Mouse (Mus musculus) limb, embryonic 12.5 days (tissue): Measurements from ENCODE around the gene Gm6993. TPM values are rescaled to one million over a fixed set of nuclear protein-coding genes. Genes with fewer than 3 reads are reported as not detected.

Experiments used
- ATAC-seq: fragments of 200-750 bp; cut with Nextera tagmentation; 2 replicates; pipeline ENCODE4 v1.8.0; 2017; ENCODE audit warnings: low read depth, moderate TSS enrichment; ENCODE audit not compliant: insufficient number of reproducible peaks, insufficient read depth, low FRiP score, low TSS enrichment
- H3K27ac ChIP-seq: fragments of 300-500 bp; sonication (generic); 2 replicates; pipeline ENCODE4 v1.5.1; 2016; ENCODE audit warnings: mild to moderate bottlenecking, moderate library complexity
- H3K27me3 ChIP-seq: fragments of 300-500 bp; sonication (generic); 2 replicates; pipeline ENCODE4 v1.6.1; 2016; ENCODE audit warnings: mild to moderate bottlenecking, moderate library complexity
- H3K36me3 ChIP-seq: fragments of 300-500 bp; sonication (generic); 2 replicates; pipeline ENCODE4 v1.6.1; 2016; ENCODE audit warnings: mild to moderate bottlenecking, moderate library complexity
- H3K4me1 ChIP-seq: fragments of 300-500 bp; sonication (generic); replicated peaks from 2 replicates; pipeline ENCODE4 v1.6.1; 2016
- H3K4me2 ChIP-seq: fragments of 300-500 bp; sonication (generic); 2 replicates; pipeline ENCODE4 v1.6.1; 2016; ENCODE audit warnings: mild to moderate bottlenecking, moderate library complexity
- H3K4me3 ChIP-seq: fragments of 300-500 bp; sonication (generic); replicated peaks from 2 replicates; pipeline ENCODE4 v1.5.1; 2016; ENCODE audit warnings: mild to moderate bottlenecking
- H3K9ac ChIP-seq: fragments of 300-500 bp; sonication (generic); replicated peaks from 2 replicates; pipeline ENCODE4 v1.6.1; 2016; ENCODE audit warnings: mild to moderate bottlenecking, moderate library complexity
- H3K9me3 ChIP-seq: fragments of 300-500 bp; sonication (generic); 2 replicates; pipeline ENCODE4 v1.6.1; 2016; ENCODE audit warnings: mild to moderate bottlenecking, moderate library complexity
- WGBS: fragments of 180-500 bp; shearing (Covaris S2); methylation state at CpG from one replicate; pipeline ENCODE4 v1.1.7; 2016; 5-methylcytosine and 5-hydroxymethylcytosine counted together
- polyA plus RNA-seq: library from polyadenylated mRNA; unstranded; fragments of >200 nt; fragmentation: Nextera tagmentation; extraction: Ambion mirVana; gene quantifications from 2 replicates; pipeline ENCODE4 v1.2.1, GENCODE M21; 2016

The Gm6993 gene
- polyA plus RNA-seq, 1 experiment from 2014 or later = not detected

DNA sequence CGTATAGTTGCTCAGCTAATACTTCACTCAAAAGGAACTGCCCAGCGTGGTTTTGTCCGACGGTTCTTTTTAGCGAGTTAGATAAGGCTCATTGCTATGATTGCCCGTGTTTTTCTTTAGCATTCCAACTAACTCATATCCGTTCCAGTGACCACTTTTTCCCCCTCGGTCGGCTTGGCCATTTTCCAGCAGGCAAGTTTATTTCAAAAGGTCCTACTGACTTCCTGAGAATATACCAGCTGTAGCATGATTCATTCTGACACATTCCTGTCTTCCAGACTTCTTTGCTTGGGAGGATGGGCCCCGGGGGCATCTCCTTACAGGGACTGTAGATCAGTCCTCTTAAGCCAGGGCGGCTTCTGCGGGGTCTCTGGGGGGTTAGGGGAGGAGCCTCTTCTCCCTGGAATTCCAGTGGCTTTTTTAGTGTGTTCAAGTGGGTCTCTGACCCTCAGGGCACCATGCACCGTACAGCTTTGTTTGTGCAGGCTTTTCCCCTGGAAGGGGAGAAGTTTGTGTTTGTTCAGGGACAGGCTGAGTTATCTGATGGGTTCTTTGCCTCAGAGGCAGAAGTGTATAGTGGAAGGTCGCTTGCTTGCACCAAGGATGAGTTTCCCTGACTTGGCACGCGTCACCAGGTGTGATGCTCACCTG, 30.9 kb downstream of the Gm6993 start:
- Histone ChIP-seq H3K4me1 (peaks cover 54% of the 10 kb centered on the region), H3K9ac (no peak overlapping the region; the same call in 1 of the 2 replicates), H3K9me3 (no peaks in the 10 kb centered on the region), H3K27me3 (no peaks in the 10 kb centered on the region), H3K27ac (peak overlapping the region; percentile 77), H3K36me3 (peaks cover 79% of the 10 kb centered on the region), H3K4me2 (peak overlapping the region; percentile 4; the same call in 1 of the 2 replicates), H3K4me3 (no peak overlapping the region)
- 52% methylated on average over 16 of the region's 16 CpGs for WGBS
- ATAC-seq = no peak

DNA sequence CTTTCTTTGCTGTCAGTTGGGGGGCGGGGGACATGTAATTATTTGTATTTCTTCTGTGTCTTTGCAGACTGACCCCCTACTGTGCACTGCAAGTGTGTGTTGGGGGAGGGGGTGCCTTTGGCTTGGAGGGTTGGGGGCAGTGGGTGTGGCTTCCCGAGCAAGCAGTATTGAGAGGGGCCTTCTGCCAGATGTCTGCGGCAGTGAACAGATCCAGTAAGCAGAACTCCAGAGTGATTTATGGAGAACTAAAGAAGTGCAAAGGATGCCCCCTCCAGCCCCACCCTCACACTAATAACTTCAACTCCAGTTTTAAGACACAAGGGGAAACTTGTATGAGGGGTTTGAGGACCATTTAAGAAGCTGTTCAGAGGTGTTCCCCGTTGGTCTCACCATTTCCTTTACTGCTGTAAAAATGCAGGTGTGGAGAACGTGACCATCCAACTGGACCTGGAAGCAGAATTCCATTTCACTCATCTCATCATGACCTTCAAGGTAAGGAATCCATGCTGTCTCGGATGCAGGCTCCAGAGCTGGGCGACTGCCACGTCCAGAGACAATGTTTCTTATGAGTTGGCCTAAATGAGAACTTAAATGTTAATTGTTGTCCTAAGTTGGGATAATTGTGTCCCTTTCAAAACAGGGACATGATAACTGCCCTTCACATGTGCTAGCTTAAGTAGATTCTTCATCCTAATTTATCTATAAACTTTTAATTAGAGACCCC, 31.6 kb downstream of the Gm6993 start:
- Histone ChIP-seq H3K9ac (no peak overlapping the region), H3K4me3 (no peak overlapping the region), H3K4me1 (peaks cover 47% of the 10 kb centered on the region), H3K27ac (peak overlapping the region; percentile 77), H3K9me3 (no peaks in the 10 kb centered on the region), H3K27me3 (no peaks in the 10 kb centered on the region), H3K4me2 (0 out of 2 replicates have a peak overlapping the region, but pooled peaks have one; percentile 4), H3K36me3 (peaks cover 82% of the 10 kb centered on the region)
- ATAC-seq = no peak
- WGBS = 49% methylated on average over 8 of the region's 8 CpGs

DNA sequence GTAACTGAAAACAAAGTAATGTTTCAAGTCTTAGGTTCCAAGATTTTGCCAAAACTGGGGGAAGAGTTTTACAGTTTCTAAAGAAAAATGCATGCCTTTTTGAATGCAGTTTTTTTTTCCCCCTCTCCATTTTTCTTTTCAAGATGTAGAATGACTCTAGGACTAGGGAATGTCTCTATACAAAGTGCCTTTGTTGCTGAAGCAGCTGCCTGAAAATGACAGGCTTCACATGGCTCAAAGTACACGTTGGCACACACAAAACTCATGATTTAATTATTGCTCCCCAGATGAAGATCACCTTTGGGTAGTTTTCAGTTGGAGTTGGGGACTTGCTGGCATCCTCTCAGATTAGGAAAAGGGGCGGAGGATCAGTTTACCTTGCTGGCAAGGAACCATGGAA, 32.3 kb downstream of the Gm6993 start:
- Histone ChIP-seq H3K27me3 (no peaks in the 10 kb centered on the region), H3K4me2 (no peak overlapping the region), H3K4me3 (no peak overlapping the region), H3K27ac (no peak overlapping the region), H3K9ac (no peak overlapping the region), H3K4me1 (peaks cover 40% of the 10 kb centered on the region), H3K36me3 (peaks cover 88% of the 10 kb centered on the region), H3K9me3 (no peaks in the 10 kb centered on the region)
- 85% methylated on average over 2 of the region's 2 CpGs for WGBS
- no peak for ATAC-seq

DNA sequence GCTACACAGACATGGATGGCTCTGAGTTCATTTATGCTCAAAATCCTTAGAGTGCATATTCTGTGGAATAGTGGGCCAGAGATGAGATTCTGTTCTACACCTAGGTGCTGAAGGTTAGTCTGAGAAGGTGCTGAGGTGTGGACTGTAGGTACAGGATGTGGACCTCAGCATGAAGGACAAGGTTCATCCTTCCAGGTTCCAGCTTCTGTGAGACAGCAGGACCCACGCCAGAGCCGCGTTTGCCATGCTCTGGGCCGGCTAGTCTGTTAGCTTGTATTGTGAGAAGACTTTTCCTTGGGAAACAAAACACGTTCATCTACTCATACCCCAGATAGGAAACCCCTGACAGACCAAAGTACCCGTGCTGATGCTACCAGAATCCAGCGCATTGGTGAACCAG, 33.1 kb downstream of the Gm6993 start:
- H3K4me3 ChIP-seq = no peak overlapping the region
- WGBS = 95% methylated on average over 7 of the region's 7 CpGs
- H3K4me2 ChIP-seq = no peak overlapping the region
- no peaks in the 10 kb centered on the region for H3K9me3 ChIP-seq
- H3K27me3 ChIP-seq = no peaks in the 10 kb centered on the region
- H3K27ac ChIP-seq = no peak overlapping the region
- peaks cover 92% of the 10 kb centered on the region for H3K36me3 ChIP-seq
- ATAC-seq = no peak
- no peak overlapping the region for H3K9ac ChIP-seq
- H3K4me1 ChIP-seq = peaks cover 34% of the 10 kb centered on the region

DNA sequence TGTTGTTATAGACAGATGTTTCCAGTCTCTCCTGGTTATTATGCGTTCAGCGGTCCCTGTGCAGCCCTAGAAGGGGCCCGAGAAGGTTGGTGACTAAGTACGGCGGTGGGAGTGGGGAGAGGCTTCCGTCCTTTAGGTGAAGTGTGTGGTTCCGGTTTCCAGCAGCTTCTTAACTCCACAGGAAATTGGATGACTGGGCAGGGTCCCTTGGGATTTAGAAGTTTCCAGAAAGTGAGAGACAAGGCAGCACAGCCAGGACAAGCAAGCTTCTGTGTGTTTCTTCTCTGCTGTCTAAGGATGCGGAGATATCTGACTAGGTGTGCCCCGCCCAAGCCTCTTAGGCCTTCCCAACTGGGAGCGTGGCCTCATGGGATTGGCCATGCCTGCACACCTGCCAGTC, 34.8 kb downstream of the Gm6993 start:
- Histone ChIP-seq H3K4me1 (peaks cover 26% of the 10 kb centered on the region), H3K27ac (0 out of 2 replicates have a peak overlapping the region, but pooled peaks have one; percentile 23), H3K4me3 (no peak overlapping the region), H3K9me3 (no peaks in the 10 kb centered on the region), H3K36me3 (peaks cover 97% of the 10 kb centered on the region), H3K27me3 (no peaks in the 10 kb centered on the region), H3K4me2 (no peak overlapping the region), H3K9ac (no peak overlapping the region)
- ATAC-seq = no peak
- 77% methylated on average over 10 of the region's 10 CpGs for WGBS

DNA sequence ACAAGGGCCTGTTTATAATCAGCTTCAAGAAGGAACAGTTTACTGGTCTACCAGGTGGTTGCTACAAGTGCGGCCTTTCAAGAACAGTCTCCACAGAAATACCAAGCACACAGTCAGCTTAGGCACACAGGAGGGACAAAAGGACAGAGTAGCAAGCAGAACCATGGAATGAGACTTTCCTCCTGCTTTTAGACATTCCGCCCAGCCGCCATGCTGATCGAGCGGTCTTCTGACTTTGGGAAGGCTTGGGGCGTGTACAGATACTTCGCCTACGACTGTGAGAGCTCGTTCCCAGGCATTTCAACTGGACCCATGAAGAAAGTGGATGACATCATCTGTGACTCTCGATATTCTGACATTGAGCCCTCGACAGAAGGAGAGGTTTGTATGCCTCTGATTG, 37.7 kb downstream of the Gm6993 start:
- peaks cover 96% of the 10 kb centered on the region for H3K36me3 ChIP-seq
- ATAC-seq = no peak
- H3K4me2 ChIP-seq = no peak overlapping the region
- WGBS = 96% methylated on average over 11 of the region's 11 CpGs
- no peak overlapping the region for H3K9ac ChIP-seq
- no peaks in the 10 kb centered on the region for H3K9me3 ChIP-seq
- no peak overlapping the region for H3K27ac ChIP-seq
- no peaks in the 10 kb centered on the region for H3K27me3 ChIP-seq
- no peak overlapping the region for H3K4me3 ChIP-seq
- peaks cover 7% of the 10 kb centered on the region for H3K4me1 ChIP-seq

DNA sequence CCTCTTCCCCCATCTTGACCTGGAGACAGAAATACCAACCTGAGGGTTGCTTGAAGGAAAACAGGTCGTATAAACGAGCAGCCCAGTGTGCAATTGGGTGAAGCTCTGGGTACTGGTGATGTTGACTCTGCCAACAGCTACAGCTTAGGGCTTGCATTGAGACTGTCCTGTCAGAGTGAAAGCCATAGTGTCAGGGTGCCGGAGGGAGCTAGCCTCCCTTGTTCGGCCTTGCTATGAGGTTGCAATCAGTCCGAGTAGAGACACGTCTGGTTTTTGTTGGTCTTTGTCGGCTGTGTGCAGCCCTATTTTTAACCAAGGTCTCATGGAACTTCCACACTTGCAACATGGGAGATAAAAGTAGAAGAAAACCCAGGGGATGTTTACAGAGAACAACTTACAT, 39.7 kb downstream of the Gm6993 start:
- Histone ChIP-seq H3K9me3 (no peaks in the 10 kb centered on the region), H3K27ac (no peak overlapping the region), H3K4me2 (no peak overlapping the region), H3K4me3 (no peak overlapping the region), H3K9ac (no peak overlapping the region), H3K27me3 (no peaks in the 10 kb centered on the region), H3K4me1 (peaks cover 3% of the 10 kb centered on the region; the same call in 1 of the 2 replicates), H3K36me3 (peaks cover 96% of the 10 kb centered on the region)
- WGBS = 87% methylated on average over 7 of the region's 7 CpGs
- ATAC-seq = no peak

DNA sequence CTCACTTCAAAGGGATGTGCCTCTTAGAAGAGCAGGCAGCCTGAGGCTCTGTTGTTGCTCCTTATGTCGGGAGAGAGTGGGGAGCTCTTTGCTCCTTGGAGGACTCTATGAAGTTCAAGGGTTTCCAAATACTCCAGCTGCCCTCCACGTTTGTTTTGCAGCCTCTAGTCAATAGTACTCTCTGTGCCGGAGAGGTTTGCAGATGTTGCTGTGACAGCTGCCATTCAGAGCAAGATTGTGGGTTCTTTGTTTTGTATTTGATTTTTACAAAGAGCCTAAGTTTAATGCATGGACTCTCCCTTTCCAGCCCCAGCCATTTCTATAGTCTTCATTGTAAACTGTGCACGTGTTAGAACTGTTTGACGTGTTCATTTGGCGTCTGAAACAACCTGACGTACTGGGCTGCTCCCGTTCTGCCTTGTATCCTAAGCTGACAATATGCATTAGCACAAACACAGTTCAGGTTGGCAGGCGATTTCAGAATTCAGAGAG, 40.6 kb downstream of the Gm6993 start:
- no peak overlapping the region for H3K9ac ChIP-seq
- peaks cover 96% of the 10 kb centered on the region for H3K36me3 ChIP-seq

DNA sequence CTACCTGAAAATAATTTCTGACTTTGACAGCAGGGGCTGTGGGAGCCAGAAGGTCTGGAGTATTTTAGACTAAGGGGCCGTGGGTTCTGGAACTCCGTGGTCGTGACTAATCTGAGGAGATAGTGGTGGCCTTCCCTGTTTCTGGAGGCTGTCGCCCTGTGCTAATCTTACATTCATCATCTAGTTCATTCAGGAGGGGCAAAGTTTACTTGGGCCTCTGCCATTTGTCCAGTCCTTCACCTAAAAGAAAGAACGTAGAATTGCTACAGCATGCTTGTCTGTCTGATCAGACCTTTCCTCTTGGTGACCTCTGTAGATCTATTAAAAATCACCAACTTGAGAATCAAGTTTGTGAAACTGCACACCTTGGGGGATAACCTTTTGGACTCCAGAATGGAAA, 41.7 kb downstream of the Gm6993 start:
- Histone ChIP-seq H3K4me3 (no peak overlapping the region), H3K27ac (no peak overlapping the region), H3K4me1 (no peaks in the 10 kb centered on the region), H3K27me3 (no peaks in the 10 kb centered on the region), H3K9ac (no peak overlapping the region), H3K36me3 (peaks cover 96% of the 10 kb centered on the region), H3K4me2 (no peak overlapping the region), H3K9me3 (no peaks in the 10 kb centered on the region)
- ATAC-seq = no peak
- 86% methylated on average over 5 of the region's 5 CpGs for WGBS

More for the DNA sequence above, 40.6 kb downstream of the Gm6993 start:
- no peak overlapping the region for H3K4me3 ChIP-seq
- WGBS = 79% methylated on average over 9 of the region's 9 CpGs
- ATAC-seq = no peak
- H3K4me2 ChIP-seq = no peak overlapping the region
- no peaks in the 10 kb centered on the region for H3K4me1 ChIP-seq
- H3K27ac ChIP-seq = no peak overlapping the region
- no peaks in the 10 kb centered on the region for H3K9me3 ChIP-seq
- no peaks in the 10 kb centered on the region for H3K27me3 ChIP-seq

DNA sequence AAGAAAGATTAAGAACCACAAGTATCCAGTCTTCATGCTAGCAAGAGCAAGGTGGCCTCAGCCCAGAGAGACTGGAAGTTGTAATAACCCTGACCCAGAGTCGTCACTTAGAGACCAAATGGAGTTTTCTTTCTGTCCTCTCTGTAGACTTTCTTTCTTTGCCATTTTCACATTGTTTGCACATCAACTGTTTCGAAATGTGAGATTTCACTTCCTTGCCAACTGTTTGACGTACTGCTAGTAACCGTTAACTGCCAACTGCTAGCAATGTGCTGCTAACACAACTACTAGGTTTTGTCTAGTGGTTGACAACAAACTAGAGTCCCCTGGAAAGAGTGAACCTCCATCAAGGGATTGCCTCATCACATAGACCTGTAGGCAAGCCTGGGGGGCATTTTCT, 42.6 kb downstream of the Gm6993 start:
- WGBS = 94% methylated on average over 4 of the region's 4 CpGs
- H3K4me3 ChIP-seq = no peak overlapping the region
- no peak overlapping the region for H3K9ac ChIP-seq
- no peaks in the 10 kb centered on the region for H3K9me3 ChIP-seq
- H3K36me3 ChIP-seq = peaks cover 96% of the 10 kb centered on the region
- H3K27me3 ChIP-seq = no peaks in the 10 kb centered on the region
- H3K4me2 ChIP-seq = no peak overlapping the region
- H3K27ac ChIP-seq = no peak overlapping the region
- ATAC-seq = no peak
- no peaks in the 10 kb centered on the region for H3K4me1 ChIP-seq

DNA sequence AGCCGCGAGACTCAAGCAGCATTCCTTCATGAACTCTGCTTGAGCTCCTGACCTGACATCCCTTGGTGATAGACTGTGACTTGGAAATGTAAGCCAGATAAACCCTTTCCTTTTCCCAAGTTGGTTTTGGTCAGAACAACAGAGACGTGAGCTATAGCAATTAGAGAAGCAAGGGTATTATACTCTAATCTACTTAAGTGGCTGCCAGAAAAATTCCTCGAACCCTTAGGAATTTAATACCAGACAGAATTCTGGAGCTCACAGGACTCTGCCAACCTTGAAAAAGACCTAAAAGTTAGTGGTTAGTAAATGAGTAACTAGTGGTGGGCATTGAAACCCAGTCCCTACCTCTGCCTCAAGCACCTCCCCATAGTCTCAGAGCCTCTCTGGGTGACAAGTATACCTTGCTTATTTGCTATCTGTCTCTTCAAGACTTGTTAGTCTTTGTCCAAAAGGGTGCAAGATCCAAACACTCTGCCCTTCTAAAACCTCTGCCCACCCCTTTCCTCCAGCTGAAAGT, 43.1 kb downstream of the Gm6993 start:
- Histone ChIP-seq H3K4me2 (no peak overlapping the region), H3K4me3 (no peak overlapping the region), H3K27ac (no peak overlapping the region), H3K36me3 (peaks cover 96% of the 10 kb centered on the region), H3K4me1 (no peaks in the 10 kb centered on the region), H3K9me3 (no peaks in the 10 kb centered on the region), H3K9ac (no peak overlapping the region), H3K27me3 (no peaks in the 10 kb centered on the region)
- ATAC-seq = no peak
- 76% methylated on average over 4 of the region's 4 CpGs for whole genome bisulfite sequencing
